19 mouse cellular contexts compared by ENCODE assay signal in genomic region chr1:92043989-92044388, GRCm38 (mm10).
DNase-seq lines count a peak whose midpoint lies in the region; ATAC-seq lines count a peak whose summit lies in the region.
"Had no signal": no experiment of that assay in that cellular context is flagged by ENCODE, and none has a peak within 500 bp of the region (broad histone marks: within the 10 kb centered on the region; RNA-seq: fewer than 3 reads in every experiment).

No protein-coding gene starts in this region.

- no peaks in the 10 kb centered on the region for H3K9me3 ChIP-seq in embryonic facial prominence, embryonic 13.5 days
- no peaks in the 10 kb centered on the region for H3K9me3 ChIP-seq in embryonic facial prominence, embryonic 10.5 days
- H3K9me3 ChIP-seq: limb, embryonic 15.5 days had no signal

- no peak overlapping the region for H3K9ac ChIP-seq in embryonic facial prominence, embryonic 13.5 days
- H3K9ac ChIP-seq: limb, embryonic 15.5 days had no signal

- peak overlapping the region; percentile 48; the same call in 1 of the 2 replicates for H3K27ac ChIP-seq in embryonic facial prominence, embryonic 13.5 days
- H3K27ac ChIP-seq in embryonic facial prominence, embryonic 10.5 days (replicated peaks): no peak overlapping the region
- H3K27ac ChIP-seq: hindbrain, postnatal 0 days; limb, embryonic 15.5 days had no signal

- no peak overlapping the region for H3K4me2 ChIP-seq in embryonic facial prominence, embryonic 13.5 days
- H3K4me2 ChIP-seq: heart, embryonic 11.5 days; limb, embryonic 15.5 days had no signal

- H3K4me3 ChIP-seq in embryonic facial prominence, embryonic 13.5 days: no peak overlapping the region
- no peak overlapping the region for H3K4me3 ChIP-seq in embryonic facial prominence, embryonic 10.5 days
- H3K4me3 ChIP-seq: limb, embryonic 15.5 days had no signal

- H3K36me3 ChIP-seq in embryonic facial prominence, embryonic 13.5 days: no peaks in the 10 kb centered on the region
- H3K36me3 ChIP-seq in embryonic facial prominence, embryonic 10.5 days (replicated peaks): no peaks in the 10 kb centered on the region
- H3K36me3 ChIP-seq: limb, embryonic 15.5 days had no signal

- H3K27me3 ChIP-seq in embryonic facial prominence, embryonic 13.5 days: no peaks in the 10 kb centered on the region
- no peaks in the 10 kb centered on the region for H3K27me3 ChIP-seq in embryonic facial prominence, embryonic 10.5 days (replicated peaks; ENCODE audit: low read depth, poor library complexity, severe bottlenecking)
- H3K27me3 ChIP-seq: limb, embryonic 15.5 days had no signal

- ATAC-seq in embryonic facial prominence, embryonic 13.5 days (ENCODE audit: insufficient number of reproducible peaks, insufficient read depth, low FRiP score, low TSS enrichment, low read depth): no peak
- ATAC-seq: hindbrain, postnatal 0 days; midbrain, embryonic 16.5 days had no signal

- DNase-seq in embryonic facial prominence, embryonic 10.5 days (ENCODE audit: low spot score): no peak
- DNase-seq in gastrocnemius, postnatal 25 days: peak; percentile 52
- DNase-seq in gastrocnemius, postnatal 10 days: no peak
- peak; percentile 22 to 58 for DNase-seq in layer of hippocampus, adult 18-20 months (ENCODE audit: low spot score in 2 of 2)
- DNase-seq in layer of hippocampus, postnatal 10 days (ENCODE audit: low spot score in 2 of 2): no peak
- DNase-seq in layer of hippocampus, postnatal 14 days (ENCODE audit: low spot score in 2 of 2): peak; percentile 28 to 44
- DNase-seq in embryo, embryonic 10.5 days (ENCODE audit: low spot score): no peak
- DNase-seq: adrenal gland, adult 8-10 months; embryo, embryonic 11 days; kidney, adult 11 months; kidney, postnatal 36 days; lung, postnatal 14 days; retina, postnatal 1 day; right cerebral cortex, postnatal 4 days had no signal

- peaks cover 44% of the 10 kb centered on the region for H3K4me1 ChIP-seq in embryonic facial prominence, embryonic 13.5 days
- H3K4me1 ChIP-seq in embryonic facial prominence, embryonic 10.5 days: peaks cover 11% of the 10 kb centered on the region

Comparison
In these comparisons a context has a peak if more than half of its experiments do, and no peak if none do; other contexts are left out.
1. DNase-seq: peak in gastrocnemius, postnatal 25 days (single experiment), layer of hippocampus, adult 18-20 months (2 of 2) and layer of hippocampus, postnatal 14 days (2 of 2); none in embryonic facial prominence, embryonic 10.5 days (single experiment), gastrocnemius, postnatal 10 days (single experiment), layer of hippocampus, postnatal 10 days (0 of 2) and embryo, embryonic 10.5 days (single experiment).